In the genomic region with DNA sequence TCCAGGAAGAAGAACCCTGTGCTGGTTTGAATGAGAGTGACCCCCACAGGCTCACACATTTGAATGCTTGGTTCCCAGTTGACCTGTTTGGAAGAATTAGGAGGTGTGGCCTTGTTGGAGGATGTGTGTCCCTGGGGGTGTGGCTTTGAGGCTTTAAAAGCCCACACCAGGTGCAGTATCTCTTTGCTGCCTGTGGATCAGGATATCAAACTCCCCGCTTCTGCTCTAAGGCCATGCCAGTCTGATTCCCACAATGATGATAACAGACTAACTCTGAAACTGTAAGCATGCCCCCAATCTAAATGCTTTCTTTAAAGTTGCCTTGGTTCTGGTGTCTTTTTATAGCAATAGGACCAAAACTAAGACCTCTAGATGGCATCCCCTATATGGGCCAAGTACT, we compare ENCODE assay signal across 21 mouse cellular contexts. TPM values are rescaled to one million over a fixed set of nuclear protein-coding genes. Genes with fewer than 3 reads are reported as not detected.
DNase-seq lines count a peak whose midpoint lies in the region; ATAC-seq lines count a peak whose summit lies in the region.
"Had no signal": no experiment of that assay in that cellular context is flagged by ENCODE, and none has a peak within 500 bp of the region (broad histone marks: within the 10 kb centered on the region; RNA-seq: fewer than 3 reads in every experiment).

No protein-coding gene starts in this region.

- H3K4me1 ChIP-seq in liver, embryonic 13.5 days (replicated peaks) = peaks cover 3% of the 10 kb centered on the region

- 75% methylated on average over 1 of the region's 1 CpGs for WGBS in liver, embryonic 13.5 days (ENCODE audit: insufficient replicate concordance)

- no peak overlapping the region for H3K4me3 ChIP-seq in liver, embryonic 13.5 days (replicated peaks)

- H3K4me2 ChIP-seq in liver, embryonic 13.5 days = no peak overlapping the region

- no peaks in the 10 kb centered on the region for H3K9me3 ChIP-seq in liver, embryonic 13.5 days (replicated peaks)
- H3K9me3 ChIP-seq: G1E had no signal

- ATAC-seq in liver, embryonic 13.5 days (ENCODE audit: low read depth) = 0 out of 2 replicates have a peak, but pooled peaks have one; percentile 29
- peak; percentile 60 for ATAC-seq in megakaryocyte progenitor cell, adult 5-6 weeks (replicated peaks; ENCODE audit: poor library complexity)
- ATAC-seq in megakaryocyte-erythroid progenitor cell, adult 5-6 weeks (replicated peaks; ENCODE audit: low FRiP score, low TSS enrichment, poor library complexity, severe bottlenecking) = peak; percentile 80
- ATAC-seq: activated CD4-positive, CD25-positive, alpha-beta regulatory T cell, adult 4 months; CD4-positive, CD25-positive, alpha-beta regulatory T cell, adult 4 months; Patski had no signal

- H3K36me3 ChIP-seq in liver, embryonic 13.5 days = peaks cover 49% of the 10 kb centered on the region

- no peak overlapping the region for H3K9ac ChIP-seq in liver, embryonic 13.5 days

- no peak for DNase-seq in liver, embryonic 13.5 days
- no peak for DNase-seq in liver
- no peak for DNase-seq in right cerebral cortex, postnatal 14 days
- DNase-seq in gastrocnemius, postnatal 25 days = no peak
- DNase-seq: adrenal gland, adult 2 months; adrenal gland, adult 8-10 months; adrenal gland, postnatal 10 days; adrenal gland, postnatal 14 days; adrenal gland, postnatal 25 days; adrenal gland, postnatal 36 days; B cell, adult 2 months; cerebellum, adult 11 months; cerebellum, adult 11-12 months; cerebellum, adult 18-20 months had no signal

- no peak overlapping the region for H3K27ac ChIP-seq in liver, embryonic 13.5 days

- no peaks in the 10 kb centered on the region for H3K27me3 ChIP-seq in liver, embryonic 13.5 days
- H3K27me3 ChIP-seq: CH12.LX, Patski had no signal

RNA-seq across cellular contexts. Expression of a gene that starts 58.6 kb away (rescaled TPM):
- 31.1 and 31.6 TPM in 2 replicates for polyA plus RNA-seq in liver, embryonic 13.5 days (2015; fragmentation: Nextera tagmentation; extraction: Ambion mirVana)
- total RNA-seq in megakaryocyte progenitor cell, adult 5-6 weeks (2015) = 13.3 and 22.5 TPM in 2 replicates
- total RNA-seq in megakaryocyte progenitor cell, adult 5-6 weeks (2017) = 16.2 and 17.0 TPM in 2 replicates
- total RNA-seq in megakaryocyte-erythroid progenitor cell, adult 5-6 weeks (2014; fragmentation: Nextera tagmentation) = 36.1 and 45.5 TPM in 2 replicates
- 34.0 and 35.5 TPM in 2 replicates for total RNA-seq in megakaryocyte-erythroid progenitor cell, adult 5-6 weeks (2017)
- total RNA-seq in gastrocnemius, postnatal 25 days (2021) = 10 to 100 TPM; 12.1 to 12.9 TPM

Comparison
In these comparisons a context has a peak if more than half of its experiments do, and no peak if none do; other contexts are left out.
1. ATAC-seq: peak in every context shown above with its lines; median percentile 80 in megakaryocyte-erythroid progenitor cell, adult 5-6 weeks; 60 in megakaryocyte progenitor cell, adult 5-6 weeks; 29 in liver, embryonic 13.5 days.